Mouse (Mus musculus) hindbrain, embryonic 12.5 days (tissue): Measurements from ENCODE around the gene Crabp1. TPM values are rescaled to one million over a fixed set of nuclear protein-coding genes. Genes with fewer than 3 reads are reported as not detected.
A peak's percentile ranks its signal among the peaks of the same experiment; 100 is the strongest.

Source experiments
- ATAC-seq: fragments of 200-750 bp; cut with Nextera tagmentation; 2 replicates; pipeline ENCODE4 v1.8.0; 2017; ENCODE audit warnings: moderate TSS enrichment; ENCODE audit not compliant: low FRiP score
- H3K27ac ChIP-seq: fragments of 300-500 bp; sonication (generic); 2 replicates; pipeline ENCODE4 v1.5.1; 2016; ENCODE audit warnings: mild to moderate bottlenecking
- H3K27me3 ChIP-seq: fragments of 300-500 bp; sonication (generic); 2 replicates; pipeline ENCODE4 v1.6.1; 2016; ENCODE audit warnings: mild to moderate bottlenecking
- H3K36me3 ChIP-seq: fragments of 300-500 bp; sonication (generic); 2 replicates; pipeline ENCODE4 v1.6.1; 2016; ENCODE audit warnings: mild to moderate bottlenecking
- H3K4me1 ChIP-seq: fragments of 300-500 bp; sonication (generic); 2 replicates; pipeline ENCODE4 v1.6.1; 2016
- H3K4me2 ChIP-seq: fragments of 300-500 bp; sonication (generic); replicated peaks from 2 replicates; pipeline ENCODE4 v1.6.1; 2016; ENCODE audit warnings: mild to moderate bottlenecking
- H3K4me3 ChIP-seq: fragments of 300-500 bp; sonication (generic); 2 replicates; pipeline ENCODE4 v1.5.1; 2016; ENCODE audit warnings: mild to moderate bottlenecking
- H3K9ac ChIP-seq: fragments of 300-500 bp; sonication (generic); 2 replicates; pipeline ENCODE4 v1.6.1; 2016; ENCODE audit warnings: mild to moderate bottlenecking, moderate library complexity
- H3K9me3 ChIP-seq: fragments of 300-500 bp; sonication (generic); replicated peaks from 2 replicates; pipeline ENCODE4 v1.6.1; 2016; ENCODE audit warnings: mild to moderate bottlenecking
- WGBS: fragments of 180-500 bp; shearing (Covaris S2); methylation state at CpG from one replicate; pipeline ENCODE4 v1.1.7; 2016; 5-methylcytosine and 5-hydroxymethylcytosine counted together
- polyA plus RNA-seq: library from polyadenylated mRNA; unstranded; fragments of >200 nt; fragmentation: Nextera tagmentation; extraction: Ambion mirVana; gene quantifications from 2 replicates; pipeline ENCODE4 v1.2.1, GENCODE M21; 2016

Crabp1 gene
- polyA plus RNA-seq, 1 experiment from 2014 or later: 655 TPM

DNA sequence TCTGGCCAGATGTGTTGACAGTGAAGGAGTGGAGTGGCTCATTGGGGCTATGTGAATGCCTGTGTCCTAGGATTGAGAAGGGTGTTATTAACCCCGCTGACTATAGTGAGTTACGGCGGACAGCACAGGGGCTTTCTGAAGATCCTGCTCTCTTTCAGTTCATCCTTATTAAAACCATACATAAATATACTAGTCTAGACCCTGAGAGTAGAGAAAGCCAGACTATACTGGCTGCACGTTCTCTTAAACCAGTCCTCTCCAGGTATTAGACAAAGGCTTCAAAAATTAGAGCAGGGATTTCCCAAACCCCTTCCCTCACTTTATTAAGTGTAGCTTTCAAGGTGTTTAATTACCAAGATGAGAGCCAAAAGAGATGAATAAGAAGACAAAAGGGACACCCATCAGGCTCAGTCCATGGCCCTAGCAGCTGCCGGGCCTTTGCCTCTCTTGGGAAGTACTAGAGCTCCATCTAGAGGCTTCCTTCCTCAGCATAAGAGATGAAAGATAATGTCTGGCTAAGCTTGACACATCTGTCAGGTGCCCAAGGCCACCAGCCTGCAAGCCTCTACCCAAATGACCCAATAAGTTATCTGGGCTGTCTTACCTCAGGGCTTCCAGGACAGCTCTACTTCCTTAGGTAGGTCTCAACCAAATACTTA is 57.0 kb downstream of the Crabp1 start:
- no peak overlapping the region for H3K9ac ChIP-seq
- H3K4me3 ChIP-seq: no peak overlapping the region
- 54% methylated on average over 5 of the region's 5 CpGs for WGBS
- no peaks in the 10 kb centered on the region for H3K9me3 ChIP-seq
- no peaks in the 10 kb centered on the region for H3K4me1 ChIP-seq
- no peak overlapping the region for H3K4me2 ChIP-seq
- no peak overlapping the region for H3K27ac ChIP-seq
- no peaks in the 10 kb centered on the region for H3K36me3 ChIP-seq
- peak; percentile 68; the same call in 1 of the 2 replicates for ATAC-seq
- no peaks in the 10 kb centered on the region for H3K27me3 ChIP-seq

Other genes starting within 250 kb of the Crabp1 start
- not detected in 2 replicates for gene Sh2d7, start 225.8 kb upstream of the Crabp1 start, polyA plus RNA-seq
- gene Cib2, start 204.5 kb upstream of the Crabp1 start, polyA plus RNA-seq: 23.5 and 24.7 TPM in 2 replicates
- 101 and 103 TPM in 2 replicates for gene Idh3a, start 178.4 kb upstream of the Crabp1 start, polyA plus RNA-seq
- gene Acsbg1, start 102.9 kb upstream of the Crabp1 start, polyA plus RNA-seq: 6.0 and 6.2 TPM in 2 replicates
- 7.1 and 7.5 TPM in 2 replicates for gene Dnaja4, start 65.9 kb upstream of the Crabp1 start, polyA plus RNA-seq
- 117 and 128 TPM in 2 replicates for gene Wdr61, start 30.2 kb upstream of the Crabp1 start, polyA plus RNA-seq
- gene Ireb2, start 99.0 kb downstream of the Crabp1 start, polyA plus RNA-seq: 65.6 and 70.4 TPM in 2 replicates
- 6.0 and 7.1 TPM in 2 replicates for gene Hykk, start 152.5 kb downstream of the Crabp1 start, polyA plus RNA-seq
- gene Psma4, start 186.0 kb downstream of the Crabp1 start, polyA plus RNA-seq: 267 and 282 TPM in 2 replicates
- gene AY074887, start 186.2 kb downstream of the Crabp1 start, polyA plus RNA-seq: 1.2 and 1.4 TPM in 2 replicates
- gene Chrna5, start 216.1 kb downstream of the Crabp1 start, polyA plus RNA-seq: 6.4 and 7.8 TPM in 2 replicates